Mouse (Mus musculus) embryonic fibroblast, embryonic 13.5 days (primary cell): ENCODE measurements around the gene Pcnx3. TPM values are rescaled to one million over a fixed set of nuclear protein-coding genes. Genes with fewer than 3 reads are reported as not detected.

Source experiments
- H3K27ac ChIP-seq: 2 replicates; pipeline ENCODE4 v1.5.1; 2012; ENCODE audit warnings: low read length, control low read depth, inconsistent platforms; ENCODE audit not compliant: insufficient read depth
- H3K4me1 ChIP-seq: 2 replicates; pipeline ENCODE4 v1.6.1; 2011; ENCODE audit warnings: low read length; ENCODE audit not compliant: control insufficient read depth, insufficient read depth
- H3K4me3 ChIP-seq: 2 replicates; pipeline ENCODE4 v1.5.1; 2011; ENCODE audit warnings: mild to moderate bottlenecking, control low read depth, low read length; ENCODE audit not compliant: insufficient read depth
- CTCF ChIP-seq: IDR thresholded peaks from 2 replicates; pipeline ENCODE4 v1.5.1; 2011; ENCODE audit warnings: mild to moderate bottlenecking, control low read depth, low read length, moderate library complexity, borderline replicate concordance; ENCODE audit not compliant: insufficient read depth
- POLR2A ChIP-seq: IDR thresholded peaks from 2 replicates; pipeline ENCODE4 v1.6.1; 2011; ENCODE audit warnings: low read depth, mild to moderate bottlenecking, control low read depth, low read length, moderate library complexity
- polyA plus RNA-seq: library from polyadenylated mRNA; stranded (reverse); fragments of >200 nt; gene quantifications from 2 replicates; pipeline ENCODE4 v1.2.4, GENCODE M21; 2011; ENCODE audit warnings: low read depth; ENCODE audit not compliant: missing spikeins, insufficient read length

The Pcnx3 gene
- polyA plus RNA-seq, 1 experiment = 48.4 TPM

DNA sequence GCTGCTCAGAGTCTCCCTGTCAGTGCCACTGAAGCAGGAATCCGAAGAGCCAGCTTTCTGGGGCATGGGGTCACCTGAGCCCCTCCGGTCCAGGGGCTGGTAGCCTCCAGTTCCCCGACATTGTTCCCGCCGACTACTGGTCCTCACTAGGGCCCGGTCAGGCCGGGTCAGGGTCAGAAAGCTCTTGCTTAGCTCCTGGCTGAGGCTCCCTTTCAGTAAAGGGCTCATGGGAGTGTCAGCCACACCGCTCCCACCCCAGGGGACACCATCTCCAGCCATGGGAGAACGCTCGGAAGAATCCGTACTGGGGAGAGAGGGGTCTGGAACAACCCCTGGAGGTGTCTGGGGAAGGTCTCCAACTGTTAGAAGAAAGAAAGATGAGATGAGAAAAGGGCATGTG is 2.8 kb downstream of the Pcnx3 start:
- TF ChIP-seq CTCF (no peak), POLR2A (no peak)
- Histone ChIP-seq H3K27ac (no peak overlapping the region), H3K4me1 (0 out of 2 replicates have a peak, but pooled peaks cover 5% of the 10 kb centered on the region), H3K4me3 (no peak overlapping the region)

DNA sequence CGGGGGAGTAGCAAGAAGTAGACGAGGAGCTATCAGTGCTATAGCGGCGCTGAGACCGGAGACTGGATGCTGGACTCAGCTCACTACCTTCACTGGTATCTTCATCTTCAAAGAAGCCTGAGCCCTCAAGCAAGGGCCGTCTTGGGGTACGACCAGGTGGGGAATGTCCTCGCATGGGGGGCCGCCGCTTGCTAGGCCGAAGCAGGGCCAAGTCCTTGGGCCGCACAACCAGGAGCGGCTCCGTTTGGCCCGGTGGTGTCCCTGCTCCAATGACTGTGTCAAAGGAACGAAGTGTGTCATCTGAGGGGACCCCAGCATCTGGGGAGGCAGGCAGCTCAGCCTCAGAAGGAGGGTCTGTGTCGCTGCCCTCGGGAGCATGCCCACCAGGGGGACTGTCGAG is 3.3 kb downstream of the Pcnx3 start:
- no peak overlapping the region for H3K4me3 ChIP-seq
- 0 out of 2 replicates have a peak, but pooled peaks cover 5% of the 10 kb centered on the region for H3K4me1 ChIP-seq
- no peak for TF ChIP-seq CTCF
- no peak overlapping the region for H3K27ac ChIP-seq

DNA sequence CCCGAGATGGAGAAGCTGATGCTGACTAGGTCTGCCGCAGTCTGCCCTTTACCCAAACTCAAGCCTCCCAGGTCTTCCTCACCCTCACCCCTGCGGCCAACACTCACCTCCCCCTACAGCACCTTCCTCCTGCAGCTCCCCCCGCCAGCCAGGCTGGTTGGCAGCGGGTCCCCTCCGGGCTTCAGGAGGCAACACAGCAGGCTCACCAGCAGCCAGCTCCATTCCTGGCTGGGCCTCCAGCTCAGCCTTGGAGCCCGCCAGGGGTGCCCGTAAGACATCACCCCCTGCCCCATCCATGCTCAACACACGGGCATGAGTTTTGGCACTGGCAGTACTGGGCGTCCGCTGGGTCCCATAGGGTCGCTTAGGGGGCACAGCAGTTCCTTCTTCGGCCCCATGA is 3.7 kb downstream of the Pcnx3 start:
- Histone ChIP-seq H3K27ac (no peak overlapping the region), H3K4me1 (0 out of 2 replicates have a peak, but pooled peaks cover 5% of the 10 kb centered on the region), H3K4me3 (no peak overlapping the region)
- TF ChIP-seq CTCF = no peak
- no peak for TF ChIP-seq POLR2A

DNA sequence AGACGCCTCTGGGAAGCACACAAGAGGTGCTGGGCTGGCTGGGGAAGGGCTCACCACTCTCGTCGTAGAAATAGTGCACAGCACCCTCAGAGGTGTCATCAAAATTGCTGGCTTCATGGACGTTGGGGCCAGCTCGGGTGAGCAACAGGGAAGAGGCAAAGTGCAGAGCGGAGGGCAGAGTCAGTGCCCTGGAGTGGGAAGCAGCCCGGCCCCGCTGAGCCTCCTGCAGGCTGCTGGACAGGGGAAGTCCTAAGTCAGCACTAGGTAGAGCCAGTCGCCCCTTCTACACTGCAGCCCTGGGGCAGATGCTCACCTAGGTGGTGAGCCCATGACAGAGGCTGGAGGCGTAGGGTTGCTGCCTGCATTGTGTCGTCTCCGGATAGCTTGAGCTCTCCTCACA is 4.5 kb downstream of the Pcnx3 start:
- Histone ChIP-seq H3K4me1 (0 out of 2 replicates have a peak, but pooled peaks cover 5% of the 10 kb centered on the region), H3K4me3 (no peak overlapping the region), H3K27ac (no peak overlapping the region)
- TF ChIP-seq POLR2A (no peak), CTCF (no peak)

DNA sequence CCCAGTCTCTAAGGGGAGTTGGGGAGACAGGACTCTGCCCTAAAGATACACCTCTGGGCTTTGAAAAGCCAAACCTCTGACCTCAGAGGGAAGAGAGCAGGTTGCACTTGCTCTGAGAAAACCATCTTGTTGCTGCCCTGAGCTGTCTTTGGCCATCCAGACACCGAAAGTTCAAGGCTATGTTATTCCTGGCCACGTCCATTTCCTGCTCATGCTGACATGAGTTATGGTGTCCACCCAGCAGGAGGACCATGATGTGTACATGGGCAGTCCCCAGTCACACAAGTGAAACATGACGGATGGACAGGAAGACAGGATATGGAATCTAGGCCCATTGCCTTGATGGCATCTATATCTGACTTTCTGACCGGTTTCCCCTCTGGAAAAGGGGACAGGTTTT is 8.3 kb downstream of the Pcnx3 start:
- H3K4me1 ChIP-seq = no peaks in the 10 kb centered on the region
- TF ChIP-seq CTCF = no peak
- no peak for TF ChIP-seq POLR2A
- H3K4me3 ChIP-seq = no peak overlapping the region
- no peak overlapping the region for H3K27ac ChIP-seq

DNA sequence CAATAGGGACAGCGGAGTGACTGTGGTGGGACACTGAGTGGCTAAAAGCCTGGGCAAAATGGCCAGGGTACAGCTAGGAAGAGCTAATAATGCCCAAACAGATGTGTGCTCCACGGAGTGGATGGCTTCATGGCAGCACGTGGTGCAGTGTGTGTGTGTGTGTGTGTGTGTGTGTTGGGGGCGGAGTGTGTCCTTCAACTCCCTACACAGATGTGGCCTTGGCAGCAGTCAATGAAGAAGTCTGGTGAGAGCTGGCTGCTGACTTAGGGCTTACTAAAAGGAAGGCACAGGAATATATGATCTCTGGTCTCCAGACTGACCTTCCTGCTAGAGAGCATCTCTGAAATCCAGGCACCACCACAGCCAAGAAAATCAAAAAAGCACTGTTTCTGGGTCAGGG is 20.3 kb downstream of the Pcnx3 start:
- no peak overlapping the region for H3K27ac ChIP-seq
- H3K4me1 ChIP-seq = 0 out of 2 replicates have a peak, but pooled peaks cover 2% of the 10 kb centered on the region
- TF ChIP-seq POLR2A (no peak), CTCF (no peak)
- H3K4me3 ChIP-seq = no peak overlapping the region

DNA sequence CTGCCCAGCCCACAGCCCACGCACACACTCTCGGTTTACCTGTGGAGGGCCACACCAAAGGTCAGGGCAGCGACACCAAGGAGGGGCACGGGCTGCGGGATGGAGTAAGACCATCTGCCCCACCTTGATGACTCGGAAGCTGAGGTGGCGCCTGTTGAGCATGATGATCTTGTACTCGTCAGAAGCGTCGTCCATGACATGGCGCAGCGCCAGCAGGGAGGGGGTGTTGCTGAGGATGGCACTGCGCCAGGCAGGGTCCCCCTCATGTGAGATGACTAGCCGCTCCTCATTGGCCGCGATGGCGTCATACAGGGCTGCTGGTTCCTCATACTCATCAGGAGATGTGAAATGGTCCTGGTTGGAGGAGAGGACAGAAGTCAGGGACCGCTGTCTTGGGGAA is 22.3 kb downstream of the Pcnx3 start:
- Histone ChIP-seq H3K4me3 (no peak overlapping the region), H3K4me1 (peaks cover 9% of the 10 kb centered on the region; the same call in 1 of the 2 replicates), H3K27ac (no peak overlapping the region)
- no peak for TF ChIP-seq CTCF
- TF ChIP-seq POLR2A = no peak

DNA sequence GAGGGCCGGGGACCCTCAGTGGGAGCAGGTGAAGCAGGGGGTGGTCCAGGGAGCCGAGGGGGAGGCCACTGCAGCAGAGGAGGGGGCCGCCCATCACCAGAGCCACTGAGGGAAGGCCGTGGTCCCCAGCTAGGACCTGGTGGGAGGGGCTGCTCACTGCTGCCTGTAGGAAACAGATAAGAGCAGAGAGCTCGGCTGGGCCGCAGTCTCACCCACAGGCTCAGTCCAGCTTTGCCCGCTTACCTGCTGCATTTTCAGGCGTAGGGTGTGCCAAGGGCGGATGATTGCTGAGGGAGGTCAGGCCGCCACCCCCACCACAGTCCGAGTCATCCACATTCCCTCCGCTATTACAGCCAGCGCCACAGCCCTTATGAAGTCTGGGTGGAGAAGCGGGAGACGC is 23.2 kb downstream of the Pcnx3 start:
- Histone ChIP-seq H3K4me3 (no peak overlapping the region), H3K27ac (no peak overlapping the region), H3K4me1 (peaks cover 11% of the 10 kb centered on the region; the same call in 1 of the 2 replicates)
- TF ChIP-seq CTCF = no peak
- TF ChIP-seq POLR2A = no peak

DNA sequence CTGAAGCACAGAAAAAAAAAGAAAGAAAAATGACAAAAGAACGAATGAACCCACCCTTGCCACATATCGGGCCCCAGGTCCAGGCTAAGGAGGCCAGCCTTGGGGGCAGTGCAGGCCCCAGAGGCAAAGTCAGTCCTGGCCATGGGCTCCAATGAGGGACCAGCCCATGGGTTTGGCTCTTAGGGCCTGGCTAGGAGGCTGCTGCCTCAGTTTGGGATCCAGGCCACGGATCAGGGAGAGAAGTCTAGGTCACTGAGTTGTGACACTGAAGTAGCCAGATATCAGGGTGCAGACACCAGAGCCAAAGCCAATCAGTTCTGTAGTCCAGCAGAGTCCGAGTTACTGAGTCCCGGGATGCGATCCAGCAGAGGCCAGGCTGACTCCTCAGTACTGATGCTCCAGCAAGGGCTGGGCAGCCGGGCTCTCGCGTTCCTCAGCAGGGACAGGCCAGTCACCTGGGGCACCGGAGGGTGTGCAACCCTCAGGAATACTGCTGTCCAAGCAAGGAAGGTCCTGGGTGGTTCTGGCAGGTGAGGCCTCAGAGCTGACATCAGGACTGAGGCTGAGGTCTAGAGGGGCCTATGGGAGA is 23.9 kb downstream of the Pcnx3 start:
- TF ChIP-seq CTCF (no peak), POLR2A (no peak)
- H3K27ac ChIP-seq = no peak overlapping the region
- peaks cover 11% of the 10 kb centered on the region; the same call in 1 of the 2 replicates for H3K4me1 ChIP-seq
- H3K4me3 ChIP-seq = no peak overlapping the region

DNA sequence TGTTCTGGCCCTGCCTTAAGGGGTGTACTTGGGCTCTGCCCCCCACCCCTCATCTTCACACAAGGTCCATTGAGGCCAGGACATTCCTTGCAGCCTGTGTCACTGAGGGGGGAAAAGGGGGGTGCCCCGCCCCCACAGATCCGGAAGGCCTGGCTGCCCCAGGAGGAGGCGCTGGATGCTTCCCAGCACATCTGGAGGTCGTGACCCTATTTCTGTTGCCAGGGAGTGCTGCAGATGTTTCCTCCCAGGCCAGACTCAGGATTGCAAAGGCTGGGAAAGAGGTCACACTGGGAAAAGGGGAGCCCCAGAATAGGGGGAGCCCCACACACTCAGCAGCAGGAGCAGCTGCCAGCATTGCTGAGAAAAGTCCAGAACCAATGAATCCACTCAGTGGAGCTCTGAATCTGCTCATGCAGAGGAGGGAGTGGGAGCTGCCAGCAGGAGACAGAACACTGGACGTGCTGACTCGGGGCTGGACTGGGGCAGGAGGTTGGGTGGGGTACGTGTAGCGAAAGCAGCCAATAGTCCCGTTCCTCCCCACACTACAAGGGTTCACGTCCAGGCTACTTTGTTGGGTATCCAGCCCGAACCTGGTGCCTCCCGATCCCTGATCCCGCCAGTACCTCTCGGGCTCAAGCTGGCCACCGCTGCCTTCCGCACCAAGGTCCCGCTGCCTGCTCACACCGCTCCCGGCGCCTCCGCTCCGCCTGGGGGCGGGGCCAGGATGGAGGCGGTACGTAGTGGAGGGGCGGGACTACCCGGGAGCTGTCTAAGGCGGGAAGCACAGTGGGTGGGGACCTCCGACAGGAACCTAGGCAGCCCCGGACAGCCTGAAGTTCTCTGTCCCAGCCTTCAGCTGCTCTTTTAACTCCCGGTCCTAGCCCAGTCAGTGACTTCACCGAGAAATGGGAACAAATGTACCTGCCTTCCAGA is 25.5 kb downstream of the Pcnx3 start, which contains the start of gene Sipa1:
TSS of gene Sipa1 (minus strand) at position 727 of the 933 bp plus-strand sequence.
- peak; percentile 98 for TF ChIP-seq POLR2A
- no peak for TF ChIP-seq CTCF
- H3K4me1 ChIP-seq = peaks cover 11% of the 10 kb centered on the region; the same call in 1 of the 2 replicates
- H3K4me3 ChIP-seq = peak within 1 kb of the TSS; percentile 64
- peak within 1 kb of the TSS; percentile 71 for H3K27ac ChIP-seq
